Mouse (Mus musculus) erythroblast, adult 5-6 weeks (primary cell): ENCODE results near the gene Sik3. TPM values are rescaled to one million over a fixed set of nuclear protein-coding genes. Genes with fewer than 3 reads are reported as not detected.

ENCODE experiments used
- ATAC-seq: replicated peaks from 2 replicates; pipeline ENCODE4 v1.8.0; 2016; ENCODE audit warnings: moderate number of reproducible peaks, mild to moderate bottlenecking, moderate TSS enrichment, inconsistent platforms; ENCODE audit not compliant: poor library complexity, low FRiP score, severe bottlenecking
- total RNA-seq, 2 experiments: library from RNA; stranded (forward) in 1 of 2; stranded (reverse) in 1 of 2; fragments of 150-400 nt in 1 of 2; fragments of 200-764, 138-1000 nt in 1 of 2; gene quantifications; 2 replicates each; pipeline versions ENCODE4 v1.2.3 to v1.2.4; 2015 to 2017; ENCODE audit warnings: low replicate concordance in 2 of 2

Gene Sik3
- total RNA-seq, 2 experiments from 2014 or later: 2.5 to 9.4 TPM

DNA sequence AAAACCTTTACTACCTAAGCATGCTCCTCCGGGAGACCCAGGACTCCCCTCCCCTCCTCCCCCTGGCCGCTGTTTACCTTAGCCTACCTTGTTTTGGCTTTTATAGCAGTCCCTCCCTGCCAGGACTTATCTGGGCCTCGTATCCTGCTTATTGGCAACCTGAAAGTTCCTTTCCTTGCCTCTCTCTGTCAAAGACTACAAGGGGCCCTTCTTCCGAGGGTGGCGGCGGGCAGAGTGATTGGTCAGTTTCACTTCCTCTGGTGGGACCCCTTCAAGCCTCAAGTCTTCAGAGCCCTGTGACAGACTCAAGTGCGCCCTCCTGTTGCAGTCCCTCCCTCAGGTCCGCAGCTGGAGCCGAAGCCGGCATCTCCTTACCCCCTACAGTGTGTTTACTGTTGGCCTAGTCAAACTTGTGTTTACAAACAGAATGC is 1.6 kb downstream of the Sik3 start:
- ATAC-seq: peak; percentile 54

DNA sequence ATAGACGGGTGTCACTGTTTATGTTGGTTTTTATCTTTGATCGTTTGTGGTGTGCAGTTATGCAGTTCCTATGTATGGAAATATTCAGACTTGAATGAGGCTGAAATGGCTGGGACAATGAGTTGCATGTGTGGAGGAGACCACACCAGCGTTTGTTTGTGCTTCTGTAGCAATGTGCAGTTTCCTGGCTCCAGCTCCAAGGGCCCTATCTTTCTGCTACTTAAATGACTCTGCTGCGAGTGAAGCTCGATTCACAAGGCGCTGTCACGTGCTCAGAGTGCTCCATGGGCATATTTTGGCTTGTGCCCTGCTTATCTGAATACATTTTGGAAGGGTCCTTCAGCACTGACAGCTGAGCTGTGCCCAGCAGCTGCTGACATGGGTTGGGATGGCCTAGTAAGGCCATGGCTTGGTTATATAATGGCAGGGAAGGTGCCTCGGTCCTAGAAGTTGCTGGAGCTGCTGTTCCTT is 2.5 kb downstream of the Sik3 start:
- ATAC-seq: 0 out of 2 replicates have a peak, but pooled peaks have one; percentile 36

DNA sequence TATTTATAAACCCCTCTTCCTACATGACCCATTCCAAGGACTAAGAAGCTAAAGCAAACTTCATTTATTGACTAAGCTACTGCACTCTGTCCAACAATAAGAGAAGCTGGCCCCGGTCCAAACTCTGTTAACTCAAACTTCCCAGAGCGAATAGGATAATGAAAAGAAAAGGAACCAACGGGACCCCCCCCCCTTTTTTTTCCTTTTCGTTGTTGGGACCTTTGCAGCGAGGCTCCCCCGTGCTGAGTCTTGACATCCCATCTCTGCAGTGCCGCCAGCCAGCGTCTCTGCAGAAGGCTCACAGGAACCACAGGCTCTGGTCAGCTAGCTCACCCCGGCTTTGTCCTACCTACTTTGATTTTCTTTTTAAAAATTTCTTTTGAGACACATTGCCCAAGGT is 3.2 kb downstream of the Sik3 start:
- ATAC-seq: no peak

DNA sequence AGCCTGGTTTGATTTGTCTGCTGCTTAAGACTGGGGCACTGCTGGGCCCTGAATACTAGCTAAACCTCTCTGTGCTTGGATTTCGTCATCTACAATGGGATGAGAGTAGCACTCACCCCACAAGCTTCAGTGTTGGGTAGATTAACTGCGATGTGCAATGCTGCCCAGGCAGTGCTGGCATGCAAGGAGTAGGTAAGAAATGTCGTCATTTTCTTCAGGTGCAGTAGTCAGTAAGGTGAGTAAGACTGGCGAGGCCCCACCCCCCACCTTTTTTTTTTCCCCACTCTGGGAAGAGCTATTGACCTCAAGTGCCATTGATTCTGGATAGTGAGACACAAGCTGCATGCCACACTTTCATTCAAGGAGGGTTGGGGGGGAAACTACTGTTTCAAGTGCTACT is 3.8 kb downstream of the Sik3 start:
- no peak for ATAC-seq

DNA sequence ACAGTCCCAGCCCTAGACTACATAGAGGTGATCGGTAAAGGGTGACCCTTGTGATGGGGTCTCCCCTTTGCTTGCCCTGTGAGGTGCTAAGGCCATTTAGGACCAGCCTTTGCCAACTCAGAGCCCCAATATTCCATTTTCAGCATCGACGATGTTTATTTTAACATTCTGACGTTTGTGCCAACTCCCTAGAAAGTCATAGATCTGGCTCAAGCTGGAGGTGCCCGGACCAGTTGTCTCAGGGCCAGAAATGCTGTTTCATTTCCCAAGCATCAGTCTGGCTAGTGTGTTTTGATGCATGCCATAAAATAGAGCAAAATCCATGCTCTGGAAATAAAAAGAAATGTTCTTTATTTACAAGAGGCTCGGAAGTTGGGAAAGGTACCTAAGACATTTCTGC is 5.7 kb downstream of the Sik3 start:
- ATAC-seq: no peak

DNA sequence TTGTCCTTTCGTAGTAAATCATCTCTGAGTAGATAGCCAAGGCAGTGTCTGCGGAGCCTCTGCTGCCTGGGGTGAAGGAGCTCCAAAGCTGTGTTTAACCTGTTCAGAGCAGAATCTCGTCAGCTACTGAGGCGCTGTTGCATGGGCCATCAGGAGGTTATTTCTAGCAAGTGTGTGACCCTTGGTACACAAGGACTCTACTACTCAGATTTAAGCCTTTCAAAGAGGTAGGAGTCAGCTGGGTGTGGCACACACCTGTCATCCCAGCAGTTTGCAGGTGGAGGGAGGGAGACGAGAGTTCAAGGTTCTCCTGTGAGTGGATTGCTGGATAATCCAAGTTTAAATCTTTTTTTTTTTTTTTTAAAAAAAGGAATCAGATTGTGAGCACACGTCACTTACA is 7.4 kb downstream of the Sik3 start:
- ATAC-seq: no peak

DNA sequence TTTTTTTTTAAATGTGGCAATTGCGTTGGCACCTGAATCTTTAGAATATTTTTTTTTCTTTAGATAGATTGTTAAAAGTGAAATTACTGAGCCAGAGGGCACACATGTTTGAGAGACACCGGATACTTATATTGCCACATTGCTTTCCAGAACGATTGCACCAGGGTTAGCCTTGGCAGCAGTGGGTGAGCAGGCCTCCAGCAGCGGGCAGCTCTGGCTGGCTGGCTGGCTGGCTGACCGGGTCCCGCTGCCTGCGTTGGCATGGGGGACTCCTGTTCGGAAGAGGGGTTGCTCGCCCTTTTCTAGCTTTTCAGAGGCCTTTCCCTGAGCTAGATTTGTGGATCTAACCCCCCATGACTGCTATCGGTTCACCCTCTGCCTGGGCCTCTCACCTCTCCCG is 11.0 kb downstream of the Sik3 start:
- no peak for ATAC-seq

DNA sequence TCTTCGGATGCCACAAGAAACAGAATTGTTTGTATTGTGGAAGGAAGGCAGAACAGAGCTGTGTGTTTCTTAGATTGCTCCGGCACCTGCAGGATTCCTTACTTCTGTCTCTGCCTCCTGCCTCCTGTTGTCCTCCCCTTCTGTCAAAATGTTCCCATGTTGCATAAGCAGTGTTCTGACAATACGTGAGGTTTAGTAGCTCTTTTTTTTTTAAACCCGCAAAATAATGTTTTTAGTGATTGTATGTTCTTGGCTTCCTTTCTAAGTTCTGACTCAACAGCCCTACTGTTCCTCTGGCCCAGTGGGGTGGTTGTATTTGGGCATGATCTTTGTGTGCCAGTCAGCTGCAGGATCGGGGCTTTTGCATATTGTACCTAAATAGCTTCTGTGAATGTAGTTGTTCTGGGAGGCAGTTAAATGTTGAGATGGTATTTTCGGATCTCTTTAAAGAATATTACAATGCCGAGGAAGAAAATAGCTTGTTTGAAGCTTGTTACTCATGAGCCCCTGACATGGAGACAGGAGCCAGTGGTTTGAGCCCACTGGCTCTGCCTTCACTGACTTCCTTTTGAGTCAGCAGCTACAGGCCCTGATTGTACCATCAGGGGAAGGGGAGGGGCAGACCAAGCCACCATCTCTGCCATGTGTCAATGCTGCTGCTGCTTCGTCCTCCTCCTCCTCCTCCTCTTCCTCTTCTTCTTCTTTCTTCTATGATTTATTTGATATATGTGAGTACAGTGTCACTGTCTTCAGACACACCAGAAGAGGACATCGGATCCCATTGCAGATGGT is 13.6 kb downstream of the Sik3 start:
- ATAC-seq: no peak

DNA sequence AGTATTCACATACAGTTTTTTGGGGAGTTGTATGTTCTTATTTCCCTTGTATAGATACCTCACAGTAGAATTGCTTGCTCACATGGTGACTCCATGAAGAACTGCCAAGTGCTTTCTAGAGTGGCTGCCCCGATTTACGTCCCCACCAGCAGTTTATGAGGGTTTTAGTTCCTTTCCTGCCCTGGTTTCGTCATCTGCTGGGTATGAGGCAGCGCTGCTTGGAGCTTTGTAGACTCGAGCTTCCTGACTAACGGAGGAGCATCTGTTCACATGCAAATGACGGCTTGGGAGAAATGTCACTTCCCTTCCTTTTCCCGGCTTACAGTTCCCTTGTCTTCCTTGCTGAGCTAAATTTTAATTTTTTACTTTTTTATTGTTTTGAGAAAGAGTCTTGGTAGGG is 15.4 kb downstream of the Sik3 start:
- ATAC-seq: no peak

DNA sequence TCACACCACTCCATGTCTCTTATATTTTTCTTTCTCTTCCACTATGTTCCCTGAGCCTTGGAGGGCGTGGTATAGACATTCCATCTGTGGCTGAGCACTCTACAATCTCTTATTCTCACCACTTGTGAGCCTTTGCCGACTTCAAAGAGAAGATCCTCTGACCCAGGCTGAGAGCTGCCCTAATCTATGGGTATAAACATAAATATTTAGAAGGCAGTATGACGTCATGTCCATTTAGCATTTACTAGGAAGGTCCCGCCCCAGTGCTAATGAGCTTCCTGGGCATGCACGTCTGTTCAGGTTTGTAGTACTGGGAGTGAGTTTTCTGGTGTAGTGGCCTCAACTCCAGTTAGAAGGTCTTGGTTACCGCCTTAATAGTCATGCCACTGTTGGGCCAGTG is 16.9 kb downstream of the Sik3 start:
- ATAC-seq: no peak

DNA sequence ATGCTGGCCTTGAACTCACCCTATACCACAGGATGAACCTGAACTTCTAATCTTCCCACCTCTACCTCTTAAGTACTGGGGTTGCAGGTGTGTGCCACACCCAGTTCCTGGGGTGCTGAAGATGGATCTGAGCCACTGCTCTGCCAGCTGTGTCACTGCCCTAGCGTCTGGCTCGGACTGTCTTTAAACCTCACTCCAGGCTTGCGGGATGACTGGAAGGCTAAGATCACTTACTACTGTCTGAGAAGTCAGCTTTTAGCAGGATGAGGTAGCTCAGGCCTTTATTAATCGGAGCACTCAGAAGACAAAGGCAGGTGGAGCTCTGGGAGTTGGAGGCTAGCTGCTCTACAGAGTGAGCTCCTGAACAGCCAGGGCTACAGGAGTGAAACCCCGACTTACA is 17.6 kb downstream of the Sik3 start:
- ATAC-seq: no peak

DNA sequence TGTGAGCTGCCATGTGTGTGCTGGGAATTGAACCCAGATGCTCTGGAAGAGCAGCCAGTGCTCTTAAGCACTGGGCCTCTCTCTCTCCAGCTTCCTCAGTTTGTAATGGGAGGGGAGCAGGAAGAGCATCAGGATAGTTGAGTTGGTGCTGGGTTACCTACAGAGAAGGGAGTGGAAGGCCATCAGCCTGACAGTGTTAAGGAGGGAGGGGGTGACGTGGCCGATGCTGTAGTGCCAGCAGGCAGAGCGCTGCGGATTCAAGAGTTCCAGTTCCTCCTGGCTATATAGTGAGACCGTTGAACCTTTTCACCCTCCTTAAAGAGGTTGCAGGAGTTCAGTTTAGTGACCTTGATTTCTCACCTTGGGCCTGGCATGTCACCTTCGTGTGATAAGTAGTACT is 18.3 kb downstream of the Sik3 start:
- ATAC-seq: no peak

DNA sequence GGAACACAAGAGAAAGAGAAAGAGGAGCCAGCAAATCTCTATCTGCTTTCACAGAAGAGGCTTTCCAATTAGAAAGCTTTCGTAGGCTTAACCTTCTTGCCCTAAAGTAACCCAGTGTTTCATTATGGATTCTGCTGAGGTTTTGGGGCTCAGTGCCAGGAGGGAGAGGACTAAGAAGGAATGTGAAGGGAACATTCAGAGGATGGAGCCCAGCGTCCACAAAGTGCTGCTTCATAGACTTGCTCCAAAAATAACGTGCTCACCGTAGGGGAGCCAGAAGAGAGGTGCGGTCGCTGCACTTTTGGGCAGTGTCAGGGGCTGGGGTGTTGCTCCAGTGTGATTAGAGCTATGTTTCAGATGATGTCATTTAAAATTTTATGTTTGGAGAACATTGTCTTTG is 19.6 kb downstream of the Sik3 start:
- no peak for ATAC-seq

DNA sequence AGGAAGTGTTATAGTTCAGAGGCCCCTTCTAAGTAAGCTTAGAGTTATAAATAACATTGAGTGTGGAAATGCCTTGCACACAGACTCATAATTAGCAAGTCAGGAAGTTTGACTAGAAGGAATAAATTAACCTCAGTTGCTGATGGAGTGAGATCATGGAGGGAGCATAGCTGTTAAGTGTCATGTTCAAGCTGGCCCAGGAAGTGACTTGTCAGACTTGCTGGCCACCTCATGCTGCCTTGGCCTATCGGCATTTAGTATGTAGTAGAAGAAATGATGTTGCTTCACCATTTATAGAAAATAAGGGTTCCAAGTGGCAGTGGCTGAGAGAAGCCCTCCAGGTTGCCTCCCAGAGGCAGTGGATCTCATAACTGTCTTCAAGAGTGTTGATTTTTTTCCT is 20.4 kb downstream of the Sik3 start:
- ATAC-seq: no peak

DNA sequence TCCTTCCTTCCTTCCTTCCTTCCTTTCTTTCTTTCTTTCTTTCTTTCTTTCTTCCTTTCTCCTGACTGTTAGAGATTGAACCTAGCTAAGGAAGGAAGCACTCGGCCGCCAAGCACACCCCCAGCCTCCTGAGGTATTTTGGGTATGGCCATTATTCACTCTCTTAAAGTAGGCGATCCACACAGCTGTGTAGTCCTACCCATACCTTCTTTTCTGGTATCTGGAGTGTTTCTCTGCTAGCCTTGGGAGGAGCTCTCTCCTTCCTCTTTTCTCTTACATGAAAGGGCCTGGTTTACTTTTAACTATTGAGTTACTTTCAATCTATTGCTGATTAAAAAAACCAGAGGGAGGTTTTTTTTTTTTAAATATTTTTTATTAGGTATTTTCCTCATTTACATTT is 21.2 kb downstream of the Sik3 start:
- no peak for ATAC-seq

DNA sequence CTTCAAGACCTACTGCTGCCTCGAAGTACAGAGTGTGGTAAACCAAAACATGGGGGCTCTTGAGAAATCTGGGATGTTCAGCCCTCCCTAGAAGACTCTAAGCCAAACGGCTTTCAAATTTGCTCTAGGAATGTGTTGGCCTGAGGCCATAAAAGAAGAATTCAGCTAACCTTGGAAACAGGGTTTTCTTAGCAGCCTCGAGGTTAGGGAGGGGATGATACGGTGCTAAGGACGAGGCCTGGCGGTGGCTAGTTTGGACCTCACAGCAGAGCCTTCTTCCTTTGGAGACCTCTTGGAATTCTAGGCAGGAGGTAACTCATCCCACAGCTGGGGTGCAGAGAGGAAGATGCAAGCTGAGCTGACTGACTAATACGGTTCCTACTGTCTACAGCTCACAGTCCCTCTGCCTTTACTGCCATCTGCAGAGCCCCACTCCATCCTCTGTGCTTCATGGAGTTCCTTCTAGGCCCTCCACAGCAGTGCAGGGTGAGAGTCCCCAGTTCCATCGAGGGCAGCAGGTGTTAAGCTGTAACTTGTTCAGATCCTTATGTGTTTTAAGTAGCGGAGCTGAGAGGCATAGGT is 22.8 kb downstream of the Sik3 start:
- no peak for ATAC-seq

DNA sequence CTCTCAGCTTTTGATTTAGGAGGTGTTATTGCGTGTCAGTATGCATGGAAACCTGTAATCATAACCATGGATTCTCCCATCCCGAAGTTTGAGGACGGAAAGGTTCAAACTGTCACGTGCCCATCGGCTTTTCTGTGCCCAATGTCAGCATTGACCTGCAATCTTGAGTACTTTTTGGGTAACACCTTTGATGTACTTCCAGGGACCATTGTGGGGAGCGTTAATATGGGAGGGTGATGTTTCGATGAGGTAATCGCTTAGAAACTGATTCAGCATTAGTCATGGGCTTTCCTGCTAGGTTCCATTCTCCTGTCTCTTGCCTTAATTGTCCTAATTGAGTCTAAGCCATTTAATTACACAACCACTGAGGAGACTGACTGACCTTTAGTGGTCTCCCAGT is 24.3 kb downstream of the Sik3 start:
- ATAC-seq: no peak

DNA sequence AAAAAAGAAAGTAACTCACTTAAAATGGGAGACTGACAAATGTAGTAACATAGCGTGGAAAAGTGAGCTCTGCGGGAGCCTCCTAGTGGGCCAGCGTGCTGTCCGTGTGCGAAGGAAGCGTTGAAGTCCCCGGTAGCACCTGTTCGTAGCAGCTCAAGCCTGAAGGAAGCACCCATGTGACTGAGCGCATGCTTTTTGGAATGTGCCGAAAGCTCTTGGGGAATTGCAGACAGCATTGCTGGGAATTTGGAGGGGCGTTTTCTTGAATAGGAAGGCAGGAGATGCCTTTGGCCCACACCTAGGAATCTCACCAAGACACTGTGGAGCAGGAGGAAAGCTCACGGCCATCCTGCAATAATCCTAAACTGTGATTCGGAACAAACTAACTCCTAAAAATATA is 26.2 kb downstream of the Sik3 start:
- ATAC-seq: no peak

DNA sequence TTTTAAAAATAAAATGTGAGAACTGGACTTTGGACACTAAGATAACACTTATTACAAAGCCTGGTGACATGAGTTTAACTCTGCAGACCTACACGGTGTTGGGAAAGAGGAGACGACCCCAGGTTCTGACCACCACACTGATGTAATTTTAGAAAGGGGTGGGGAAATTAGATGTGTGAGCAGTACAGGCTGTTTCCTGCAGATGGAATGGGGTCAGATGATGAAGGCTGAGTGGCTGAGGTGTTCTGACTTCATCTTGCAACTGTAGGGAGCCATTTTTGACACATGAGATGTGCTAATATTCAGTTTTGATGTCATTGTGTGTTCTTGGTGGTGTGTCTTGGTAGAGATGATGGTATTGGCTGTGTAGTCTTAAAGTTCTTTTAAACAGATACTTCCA is 28.6 kb downstream of the Sik3 start:
- ATAC-seq: no peak

DNA sequence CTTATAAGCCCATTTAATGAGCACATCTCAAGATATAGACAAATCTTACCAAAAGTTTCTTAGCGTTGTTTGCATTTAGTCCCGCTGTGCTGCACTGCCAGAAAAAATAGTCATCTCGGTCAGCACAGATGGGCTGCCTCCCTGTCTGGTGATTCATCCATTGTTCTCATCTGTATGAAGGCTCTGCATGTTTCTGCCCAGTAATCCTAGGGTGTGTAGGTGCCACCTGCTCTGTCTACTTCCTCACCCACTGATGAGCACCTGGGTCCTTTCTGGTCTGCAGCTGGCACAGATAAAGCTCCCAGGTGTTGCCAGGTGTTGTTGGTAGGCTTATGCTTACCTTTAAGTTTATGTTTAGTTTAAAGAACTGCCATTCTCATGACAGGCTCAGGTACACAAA is 29.8 kb downstream of the Sik3 start:
- no peak for ATAC-seq

DNA sequence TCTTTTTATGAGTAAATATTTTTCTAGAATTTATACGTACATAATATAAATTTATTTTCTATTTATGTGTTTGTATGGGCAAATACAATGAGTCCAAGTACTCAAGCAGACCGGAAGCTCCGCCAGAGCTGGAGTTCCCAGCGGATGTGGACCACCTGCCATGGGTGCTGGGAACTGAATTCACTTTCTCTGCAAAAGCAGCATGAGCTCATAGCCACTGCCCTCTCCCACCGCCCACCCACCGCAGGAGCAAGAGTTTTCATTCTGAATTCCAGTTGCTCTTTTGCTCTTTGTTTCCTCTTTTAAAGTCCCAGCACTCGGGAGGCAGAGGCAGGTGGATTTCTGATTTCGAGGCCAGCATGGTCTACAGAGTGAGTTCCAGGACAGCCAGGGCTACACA is 31.0 kb downstream of the Sik3 start:
- no peak for ATAC-seq
